Mouse (Mus musculus) midbrain, embryonic 11.5 days (tissue): ENCODE data around the gene Irs1. TPM values are rescaled to one million over a fixed set of nuclear protein-coding genes. Genes with fewer than 3 reads are reported as not detected.

Source experiments
- ATAC-seq: fragments of 200-750 bp; cut with Nextera tagmentation; 2 replicates; pipeline ENCODE4 v1.8.0; 2017; ENCODE audit warnings: moderate TSS enrichment, moderate library complexity; ENCODE audit not compliant: low FRiP score
- DNase-seq: peaks from one replicate; pipeline ENCODE4 v3.0.0; 2015; ENCODE audit warnings: low spot score; ENCODE audit errors: missing footprints
- H3K27ac ChIP-seq: fragments of 300-500 bp; sonication (generic); 2 replicates; pipeline ENCODE4 v1.5.1; 2014; ENCODE audit warnings: low read depth, low read length
- H3K27me3 ChIP-seq: fragments of 300-500 bp; sonication (generic); 2 replicates; pipeline ENCODE4 v1.6.1; 2014; ENCODE audit warnings: mild to moderate bottlenecking, low read length, moderate library complexity, mixed read lengths; ENCODE audit not compliant: control insufficient read depth, insufficient read depth
- H3K36me3 ChIP-seq: fragments of 300-500 bp; sonication (generic); 2 replicates; pipeline ENCODE4 v1.6.1; 2014; ENCODE audit warnings: mild to moderate bottlenecking, low read length, moderate library complexity, mixed read lengths; ENCODE audit not compliant: control insufficient read depth, insufficient read depth
- H3K4me1 ChIP-seq: fragments of 300-500 bp; sonication (generic); 2 replicates; pipeline ENCODE4 v1.6.1; 2014; ENCODE audit warnings: low read length; ENCODE audit not compliant: control insufficient read depth, insufficient read depth
- H3K4me2 ChIP-seq: fragments of 300-500 bp; sonication (generic); 2 replicates; pipeline ENCODE4 v1.6.1; 2014; ENCODE audit warnings: mild to moderate bottlenecking, moderate library complexity
- H3K4me3 ChIP-seq: fragments of 300-500 bp; sonication (generic); 2 replicates; pipeline ENCODE4 v1.5.1; 2014; ENCODE audit warnings: low read depth, low read length
- H3K9ac ChIP-seq: fragments of 300-500 bp; sonication (generic); 2 replicates; pipeline ENCODE4 v1.6.1; 2014; ENCODE audit warnings: low read length
- H3K9me3 ChIP-seq: fragments of 300-500 bp; sonication (generic); 2 replicates; pipeline ENCODE4 v1.6.1; 2016; ENCODE audit warnings: low read length; ENCODE audit not compliant: control insufficient read depth
- WGBS: fragments of 180-500 bp; shearing (Covaris S2); extraction: QIAGEN DNeasy Blood & Tissue Kit; methylation state at CpG from one replicate; pipeline ENCODE4 v1.1.7; 2014; 5-methylcytosine and 5-hydroxymethylcytosine counted together
- polyA plus RNA-seq: library from polyadenylated mRNA; unstranded; fragments of >200 nt; fragmentation: Nextera tagmentation; extraction: Ambion mirVana; gene quantifications from 2 replicates; pipeline ENCODE4 v1.2.1, GENCODE M21; 2014

The Irs1 gene
- polyA plus RNA-seq, 1 experiment from 2014 or later: 5.9 TPM

GRCm38 (mm10) chr1:82183913-82184442 is 107.2 kb downstream of the Irs1 start:
- WGBS: 76% methylated on average over 8 of the region's 8 CpGs
- H3K9me3 ChIP-seq: no peaks in the 10 kb centered on the region
- DNase-seq (no peak), ATAC-seq (no peak)
- no peak overlapping the region for H3K4me2 ChIP-seq
- no peak overlapping the region for H3K27ac ChIP-seq
- H3K4me1 ChIP-seq: no peaks in the 10 kb centered on the region
- no peak overlapping the region for H3K4me3 ChIP-seq
- H3K36me3 ChIP-seq: no peaks in the 10 kb centered on the region
- H3K9ac ChIP-seq: no peak overlapping the region
- H3K27me3 ChIP-seq: no peaks in the 10 kb centered on the region

Other genes with a start within 250 kb of the Irs1 start
- gene Gm9747, start 58.3 kb downstream of the Irs1 start, polyA plus RNA-seq: 22.6 and 23.7 TPM in 2 replicates
- 7.2 and 7.7 TPM in 2 replicates for gene Rhbdd1, start 25.0 kb upstream of the Irs1 start, polyA plus RNA-seq